Mouse (Mus musculus) spleen, adult 12 weeks (tissue): ENCODE data around the gene Cda.

Experiments
- DNase-seq: peaks from one replicate; pipeline ENCODE4 v3.0.0; 2022; ENCODE audit warnings: low spot score

Cda gene

DNA sequence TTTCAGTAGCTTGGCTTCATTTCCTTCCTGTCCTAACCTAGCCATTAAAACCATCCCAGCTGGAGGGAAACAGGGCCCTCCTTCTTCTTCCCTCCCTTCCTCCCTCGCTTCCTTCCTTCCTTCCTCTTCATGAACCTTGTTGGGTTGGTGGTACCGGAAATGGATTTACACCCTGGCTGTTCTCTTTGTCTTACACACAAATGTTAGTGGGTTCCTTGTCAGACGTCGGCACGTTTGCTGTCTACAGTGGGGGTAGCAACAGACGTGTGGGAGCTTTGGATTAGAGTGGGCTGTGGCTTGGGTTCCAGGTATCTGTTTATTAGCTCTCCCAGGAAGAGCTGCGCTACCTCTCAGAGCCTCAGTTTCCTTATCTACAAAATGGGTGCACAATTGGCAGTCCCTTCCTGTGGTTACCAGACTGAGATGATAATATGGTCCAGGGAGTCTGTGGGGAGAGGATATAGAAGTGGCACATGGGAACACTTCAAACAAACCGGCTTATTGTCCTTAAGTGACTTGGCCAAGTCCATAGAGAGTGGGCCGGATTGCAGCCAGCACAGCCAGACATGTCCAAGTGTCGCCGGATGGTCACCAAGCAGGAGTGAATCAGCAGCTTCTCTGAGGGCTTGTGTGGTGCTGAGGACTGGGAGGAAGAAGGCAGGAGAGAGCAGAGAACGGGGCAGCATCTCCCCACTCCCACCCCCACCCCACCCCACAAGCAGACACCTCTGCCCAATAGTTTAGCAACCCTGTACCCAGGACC is 887 bp upstream of the Cda start:
- DNase-seq = no peak

DNA sequence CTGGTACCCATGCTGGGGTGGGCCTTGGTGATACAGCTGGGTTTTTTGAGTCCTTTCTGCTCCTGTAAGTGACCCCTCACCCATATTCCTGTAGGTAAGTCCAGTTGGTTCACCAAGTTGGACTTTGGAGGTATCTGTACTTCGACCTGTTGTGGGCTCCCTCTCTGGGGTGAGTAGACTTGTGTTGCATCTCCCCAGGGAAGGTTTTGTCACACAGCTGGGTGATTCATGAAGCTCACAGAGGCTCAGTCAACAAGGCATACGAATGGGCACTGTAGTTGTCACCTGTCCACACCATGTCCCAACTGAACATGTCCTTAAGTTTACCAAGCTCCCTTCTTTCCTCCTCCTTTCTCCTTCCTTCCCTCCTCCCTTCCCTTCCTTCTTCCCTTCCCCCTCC is 1.2 kb downstream of the Cda start:
- no peak for DNase-seq

DNA sequence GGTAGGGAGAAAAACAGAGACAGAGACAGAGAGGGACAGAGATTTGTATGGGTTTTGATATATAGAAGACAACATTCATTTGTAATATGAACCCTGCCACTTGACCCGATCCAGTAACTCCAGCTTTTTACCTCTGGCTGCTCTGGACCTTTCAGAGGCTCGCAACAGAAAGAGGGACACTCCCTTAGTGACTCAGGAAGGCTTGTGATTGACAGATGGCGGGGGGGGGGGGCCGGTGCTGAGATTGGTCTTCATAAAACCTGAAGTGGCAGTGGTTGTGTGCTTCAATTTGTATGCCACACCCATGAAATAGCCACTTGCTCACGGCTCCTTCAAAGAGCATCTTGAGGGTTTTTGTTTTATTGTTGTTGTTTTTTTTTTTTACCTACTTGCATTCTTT is 4.3 kb downstream of the Cda start:
- DNase-seq = no peak

DNA sequence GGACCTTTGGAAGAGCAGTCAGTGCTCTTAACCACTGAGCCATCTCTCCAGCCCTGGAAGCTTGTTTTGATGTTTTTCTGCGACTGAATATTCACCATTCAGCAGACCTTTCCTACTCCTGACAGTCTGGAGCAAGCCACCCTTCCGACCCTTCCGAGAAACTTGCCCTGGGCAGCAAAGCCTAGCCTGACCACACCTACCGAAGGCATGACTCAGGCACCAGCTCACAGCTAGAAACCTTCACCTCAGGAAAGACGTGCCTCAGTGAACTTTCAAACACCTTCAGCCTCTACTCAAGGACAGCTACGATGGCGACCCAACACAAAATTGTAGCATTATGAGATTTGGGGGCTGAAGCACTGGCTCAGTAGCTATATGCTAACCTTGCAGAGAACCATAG is 4.9 kb downstream of the Cda start:
- no peak for DNase-seq

DNA sequence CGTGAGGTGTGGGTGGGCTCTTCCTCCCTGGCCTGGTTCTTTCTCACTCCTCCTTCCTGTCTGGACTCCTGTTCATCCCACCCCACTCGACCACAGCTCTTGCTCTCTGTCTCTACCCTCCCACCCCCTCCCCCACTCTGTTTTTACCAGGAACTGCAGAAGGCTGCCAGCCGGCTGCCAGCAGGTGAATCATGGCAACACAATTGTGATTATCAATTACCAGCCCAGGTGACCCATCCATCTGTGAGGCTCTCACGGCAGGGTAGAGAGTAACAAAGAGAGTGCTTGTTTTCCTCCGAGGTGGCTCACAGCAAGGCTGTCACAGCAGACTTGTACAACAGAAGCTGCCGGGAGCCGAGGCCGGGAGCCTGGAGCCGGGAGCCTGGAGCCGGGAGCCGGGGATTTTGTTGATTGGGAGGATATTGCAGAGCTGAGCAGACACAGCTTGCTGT is 6.4 kb downstream of the Cda start:
- DNase-seq = no peak

DNA sequence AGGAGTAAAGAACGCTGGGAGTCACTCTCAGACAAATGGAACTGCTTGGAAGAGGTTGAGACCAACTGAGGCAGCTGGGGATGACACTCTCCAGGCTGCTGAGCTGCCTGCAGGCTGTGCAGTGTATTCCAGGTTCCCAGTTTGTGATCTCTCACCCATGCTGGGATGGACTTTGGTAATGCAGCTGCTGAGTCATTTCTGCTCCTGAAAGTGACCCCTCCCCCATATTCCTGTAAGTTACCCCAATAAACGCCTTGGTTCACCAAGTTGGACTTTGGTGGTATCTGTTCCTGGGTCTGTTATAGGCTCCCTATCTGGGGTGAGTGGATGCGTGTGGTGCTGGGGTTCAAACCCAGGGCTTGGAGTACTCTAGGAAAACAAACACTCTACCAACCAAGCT is 9.6 kb downstream of the Cda start:
- no peak for DNase-seq

DNA sequence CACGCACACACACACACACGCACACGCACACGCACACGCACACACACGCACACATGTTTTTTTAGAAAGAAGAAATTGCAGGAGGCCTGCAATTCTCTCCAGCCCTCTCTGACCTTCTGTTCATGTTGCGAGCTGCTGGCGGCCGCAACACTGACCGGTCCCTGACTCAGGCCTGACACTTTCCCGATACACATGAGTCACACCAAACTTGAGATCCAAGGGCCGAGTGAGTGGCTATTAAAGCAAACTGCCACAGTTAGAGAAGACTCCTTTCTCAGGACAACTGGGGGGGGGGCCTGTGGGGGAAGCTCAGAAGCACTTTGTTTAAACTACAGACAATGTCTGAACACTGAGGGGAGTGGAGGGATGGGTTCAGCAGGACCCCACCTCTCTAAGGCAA is 11.2 kb downstream of the Cda start:
- no peak for DNase-seq

DNA sequence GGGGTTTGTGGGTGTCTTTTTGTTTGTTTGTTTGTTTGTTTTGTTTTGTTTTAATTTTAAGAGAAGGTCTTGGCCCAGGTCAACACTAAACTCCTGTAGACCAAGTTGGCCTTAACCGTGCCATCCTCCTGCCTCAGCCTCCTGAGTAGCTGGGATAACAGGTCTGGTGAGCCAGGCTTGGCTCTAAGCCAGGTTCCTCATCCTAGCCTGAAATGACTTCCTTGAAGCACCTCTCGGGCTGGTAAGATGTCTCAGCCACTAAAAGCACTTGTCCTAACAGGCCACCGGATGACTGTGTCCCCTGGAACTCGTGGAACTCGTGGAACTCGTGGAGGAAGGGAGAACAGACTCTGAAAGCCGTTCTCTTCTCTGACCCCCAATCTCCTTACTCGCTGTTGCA is 11.7 kb downstream of the Cda start:
- DNase-seq = no peak

DNA sequence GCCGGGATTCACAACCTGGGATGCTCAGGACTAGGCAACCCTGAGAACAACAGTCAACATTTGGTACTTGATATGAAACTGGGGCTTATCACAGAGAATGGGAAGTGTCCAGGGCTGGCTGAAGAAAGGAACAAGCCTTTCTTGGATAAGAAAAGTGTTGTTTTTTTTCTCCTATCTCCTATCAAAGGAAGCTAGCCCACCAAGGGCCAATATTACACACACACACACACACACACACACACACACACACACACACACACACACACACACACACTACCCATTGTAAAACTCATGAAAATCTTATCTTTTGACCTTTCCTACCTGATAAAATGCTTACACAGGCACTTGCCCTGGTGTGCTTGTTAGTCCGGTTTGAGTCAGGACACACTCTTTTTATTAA is 12.3 kb downstream of the Cda start:
- DNase-seq = no peak

DNA sequence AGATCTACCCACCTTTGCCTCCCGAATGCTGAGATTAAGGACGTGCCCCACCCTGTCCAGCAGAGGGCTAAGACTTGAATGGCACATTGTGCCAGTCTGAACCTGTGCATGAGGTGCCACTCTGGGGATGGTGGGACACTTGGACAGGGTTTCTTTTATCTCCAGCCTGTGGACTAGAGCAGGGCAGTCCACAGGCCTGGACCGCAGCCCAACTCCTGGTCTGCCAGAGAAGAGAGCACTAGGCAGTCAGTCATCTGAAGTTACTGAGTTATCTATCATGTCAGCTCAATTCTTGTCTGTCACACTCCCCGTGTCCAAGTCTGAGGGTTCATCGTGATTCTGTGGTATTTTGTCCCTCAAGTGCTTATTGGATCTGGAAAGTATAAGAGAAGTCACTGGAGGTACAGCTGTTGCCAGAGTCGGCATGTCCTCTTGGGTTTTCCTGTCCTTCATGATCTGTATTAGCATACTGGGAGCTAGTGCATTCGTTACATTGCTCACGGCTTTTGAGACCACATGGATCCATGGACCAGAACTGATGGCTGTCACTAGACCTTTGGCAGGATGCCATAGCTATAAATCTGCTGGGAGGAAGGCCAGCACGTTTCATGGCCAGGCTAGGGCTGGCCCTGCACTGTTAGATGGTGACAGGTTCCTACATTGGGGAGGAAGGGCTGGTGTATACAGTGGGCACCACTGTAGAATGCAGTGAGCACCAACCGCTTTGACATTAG is 14.2 kb downstream of the Cda start:
- DNase-seq = no peak

DNA sequence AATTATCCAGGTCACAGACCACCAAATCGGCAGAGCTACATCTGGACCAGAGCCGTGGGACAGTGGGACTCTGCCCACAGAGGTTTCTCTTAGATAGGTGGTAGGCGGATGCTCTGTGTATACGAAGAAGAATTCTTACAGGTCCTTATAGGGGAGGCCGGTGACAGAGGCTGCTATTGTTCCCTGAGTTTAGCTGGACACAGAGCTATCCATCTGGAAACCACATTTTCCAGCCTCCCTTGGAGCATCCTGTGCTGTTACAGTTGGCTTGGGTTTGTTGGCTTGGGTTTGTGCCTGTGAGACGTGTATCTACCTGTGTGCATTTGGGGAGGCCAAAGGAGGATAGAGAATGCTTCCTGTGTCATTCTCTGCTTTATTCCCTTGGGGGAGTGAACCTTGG is 15.1 kb downstream of the Cda start:
- no peak for DNase-seq

DNA sequence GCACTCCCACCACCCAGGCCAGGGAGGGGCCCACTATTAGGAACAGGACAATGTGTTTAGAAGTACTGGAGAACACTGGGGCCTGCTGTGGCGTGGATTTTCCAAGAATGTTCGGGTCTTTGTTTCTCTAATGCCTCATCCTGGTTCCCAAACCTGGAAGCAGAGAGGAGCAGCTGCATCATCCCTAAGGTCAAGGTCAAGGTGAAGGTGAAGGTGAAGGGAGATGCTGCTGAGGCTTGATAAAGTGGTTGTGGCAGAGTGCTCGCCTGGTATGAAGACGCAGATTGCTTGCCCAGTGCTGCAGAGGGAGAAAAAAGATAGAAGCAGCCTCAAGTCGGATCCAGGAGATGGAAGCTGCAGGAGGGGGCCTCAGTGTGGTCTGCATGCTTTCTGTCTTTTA is 16.0 kb downstream of the Cda start:
- DNase-seq = no peak

DNA sequence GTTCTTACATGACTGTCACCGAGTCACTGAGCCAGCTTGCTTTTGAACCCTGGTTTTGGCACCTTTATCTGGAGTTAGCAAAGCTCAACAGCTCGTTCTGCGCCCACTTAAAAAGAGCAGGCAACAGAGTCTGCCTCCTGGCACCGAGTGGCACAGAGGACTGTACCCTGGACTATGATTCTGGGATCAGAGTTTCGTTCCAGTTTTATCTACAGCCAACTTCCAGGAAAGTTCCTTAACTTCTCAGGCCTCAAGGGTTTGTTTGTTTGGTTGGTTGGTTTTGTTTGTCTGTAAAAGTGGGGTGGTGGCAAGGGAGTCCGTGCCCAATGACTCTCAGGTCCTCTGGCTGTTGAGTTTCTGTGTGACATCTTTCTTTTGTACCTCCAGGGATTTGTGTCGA is 19.1 kb downstream of the Cda start:
- DNase-seq = no peak

DNA sequence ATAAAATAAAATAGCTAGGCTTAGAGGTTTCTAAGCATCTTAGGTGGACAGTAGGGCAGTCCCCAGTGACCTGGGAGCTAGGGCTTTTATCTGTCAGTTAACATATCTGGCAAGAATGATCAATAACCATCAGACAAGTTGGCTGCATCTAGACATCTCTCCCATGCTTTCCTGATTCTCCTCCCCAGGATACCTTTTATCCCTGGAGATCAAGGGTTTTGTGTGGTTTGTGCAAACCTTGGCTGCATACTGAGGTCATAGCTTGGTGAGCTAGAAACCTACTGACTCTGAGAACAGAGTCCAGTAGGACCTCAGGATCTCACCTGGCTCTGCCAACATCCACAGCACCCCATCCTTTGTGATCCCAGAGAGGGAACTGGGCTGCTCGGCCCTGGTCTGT is 20.5 kb downstream of the Cda start:
- no peak for DNase-seq

DNA sequence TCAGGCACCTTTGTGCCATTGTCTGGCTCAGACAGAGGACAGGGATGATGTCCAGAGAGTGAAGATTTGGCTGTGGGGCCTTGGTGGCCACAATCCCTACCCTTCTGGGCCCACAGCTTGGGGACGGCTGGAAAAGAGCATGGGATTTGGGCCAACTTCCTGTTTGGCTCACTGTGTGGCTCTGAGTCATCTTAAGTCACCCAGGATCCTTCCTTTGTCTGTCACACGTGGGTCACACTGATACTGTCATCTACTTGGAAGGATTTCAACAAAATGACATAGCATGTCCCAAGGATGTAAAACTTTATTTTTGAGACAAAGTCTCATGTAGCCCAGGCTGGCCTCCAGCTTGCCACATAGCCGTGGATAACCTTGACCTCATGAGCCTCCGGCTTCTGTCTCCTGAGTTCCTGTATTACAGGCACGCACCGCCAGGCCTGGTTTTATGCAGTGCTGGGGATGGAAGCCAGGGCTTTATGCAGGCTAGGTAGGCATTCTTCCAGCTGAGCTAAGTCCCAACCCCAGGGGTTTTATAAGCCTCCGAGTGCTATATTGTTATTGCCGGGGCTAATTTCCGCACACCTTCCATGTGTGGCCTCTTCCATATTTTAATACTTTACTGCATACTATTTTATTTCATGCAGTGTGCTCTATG is 22.8 kb downstream of the Cda start:
- DNase-seq = no peak

DNA sequence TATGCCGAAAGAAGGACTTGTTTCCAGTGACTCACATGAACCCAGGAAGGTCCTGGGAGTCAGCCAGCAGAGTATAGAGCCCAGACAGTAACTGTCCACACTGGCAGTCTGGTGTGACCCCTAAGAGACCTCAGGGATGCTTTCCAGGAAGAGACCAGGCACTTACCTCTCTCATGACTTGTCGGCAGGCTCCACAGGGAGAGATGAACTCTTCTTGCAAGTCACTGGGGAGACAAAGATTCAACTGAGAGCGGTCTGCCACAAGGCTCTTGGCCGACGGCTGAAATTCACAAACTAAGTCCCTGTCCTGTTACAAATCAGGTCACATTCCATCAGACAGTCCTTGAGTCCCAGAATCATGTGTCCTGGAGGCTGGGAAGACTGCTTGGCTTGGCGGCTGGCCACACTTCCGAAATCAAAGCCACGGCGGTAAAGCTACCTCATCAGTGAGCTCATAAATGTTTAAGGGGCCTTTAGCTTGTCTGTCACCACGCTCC is 24.4 kb downstream of the Cda start:
- no peak for DNase-seq

DNA sequence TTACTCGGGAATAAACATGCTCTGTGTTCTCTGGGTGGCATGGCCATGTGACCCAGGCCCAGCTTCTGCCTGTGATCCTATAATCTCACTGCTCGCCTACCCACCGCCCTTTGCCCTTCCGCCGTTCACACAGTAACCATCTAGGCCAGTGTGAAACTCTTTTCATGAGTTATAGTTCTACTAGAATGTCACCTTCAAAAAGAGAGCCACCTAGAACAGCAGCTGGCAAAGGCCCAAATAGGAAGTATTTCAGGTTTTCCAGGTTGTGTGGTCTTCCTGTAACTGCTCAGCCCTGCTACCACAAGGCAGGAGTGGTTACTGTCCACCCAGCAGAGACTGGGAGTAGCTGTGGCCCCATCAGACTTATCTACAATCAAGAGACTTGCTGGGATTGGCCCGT is 25.0 kb downstream of the Cda start:
- no peak for DNase-seq

DNA sequence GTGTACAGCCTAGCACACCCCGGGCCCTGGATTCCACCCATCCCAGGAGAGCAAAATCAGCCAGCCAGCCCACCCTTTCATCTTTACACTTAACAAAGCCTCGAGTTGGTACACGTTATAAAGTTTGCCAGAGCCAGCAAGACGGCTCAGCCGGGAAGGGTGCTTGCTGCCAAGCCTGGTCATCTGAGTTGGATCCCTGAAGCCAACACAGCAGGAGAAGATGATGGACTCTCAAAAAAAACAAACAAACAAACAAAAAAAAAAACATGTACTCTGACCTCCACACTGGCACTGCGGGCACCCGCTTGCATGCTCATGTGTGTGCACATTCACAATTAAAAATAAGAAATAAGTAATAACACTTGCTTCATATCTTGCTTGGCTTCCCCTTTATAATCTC is 25.7 kb downstream of the Cda start:
- no peak for DNase-seq

DNA sequence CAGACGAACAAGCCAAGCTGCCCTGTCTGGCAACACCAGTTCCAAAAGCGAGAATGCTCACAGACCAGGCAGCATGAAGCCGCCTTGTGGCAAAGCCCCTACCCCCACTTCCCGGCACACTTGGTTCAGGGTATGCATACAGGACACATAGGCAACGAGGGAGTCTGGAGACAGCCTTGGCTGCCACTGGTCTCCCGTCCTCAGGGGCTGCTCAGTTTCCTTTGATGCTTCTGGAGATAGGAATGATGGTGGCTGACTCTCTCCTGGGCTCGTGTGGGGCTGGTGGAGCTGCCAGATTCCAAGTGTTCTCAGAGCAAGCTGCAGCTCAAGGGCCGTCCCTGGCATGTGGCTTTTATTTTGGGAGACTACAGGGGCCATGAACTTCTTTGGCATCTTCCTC is 26.4 kb downstream of the Cda start:
- no peak for DNase-seq

DNA sequence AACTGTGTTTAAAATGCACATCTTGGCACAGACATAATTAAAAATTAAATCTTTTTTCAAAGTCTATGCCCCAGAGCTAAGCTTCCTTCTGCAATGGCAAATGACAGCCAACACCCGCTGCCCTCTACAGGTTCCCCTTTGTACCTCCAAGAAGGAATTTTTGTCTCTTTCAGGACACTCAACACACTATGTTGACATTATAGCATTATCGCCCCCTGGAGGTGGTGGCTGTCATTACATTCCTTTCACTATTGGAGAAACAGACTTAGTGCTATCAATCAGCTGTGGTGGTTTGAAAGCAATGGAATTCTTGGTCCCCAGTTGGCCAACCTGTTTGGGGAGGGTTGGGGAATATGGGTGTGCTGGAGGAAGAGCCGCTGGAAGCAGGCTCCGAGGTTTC is 27.8 kb downstream of the Cda start:
- no peak for DNase-seq

DNA sequence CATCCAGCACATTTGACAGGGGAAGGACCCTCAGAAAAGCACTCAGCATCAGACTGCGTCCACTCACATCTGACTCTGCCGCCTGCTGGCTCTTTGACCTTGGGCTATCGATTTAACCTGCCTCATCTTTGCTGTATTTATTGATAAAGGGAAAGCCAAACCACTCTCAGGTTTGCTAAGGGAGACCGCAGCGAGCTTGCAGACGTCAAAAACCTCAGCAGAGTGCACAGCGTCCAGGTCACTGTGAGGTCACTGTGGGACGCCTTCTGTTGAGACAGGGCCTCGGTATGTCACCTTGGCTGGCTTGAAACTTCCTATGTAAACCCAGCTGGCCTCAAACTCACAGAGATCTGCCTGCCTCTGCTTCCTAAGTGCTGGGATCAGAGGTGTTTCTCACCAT is 30.5 kb downstream of the Cda start:
- DNase-seq = no peak

DNA sequence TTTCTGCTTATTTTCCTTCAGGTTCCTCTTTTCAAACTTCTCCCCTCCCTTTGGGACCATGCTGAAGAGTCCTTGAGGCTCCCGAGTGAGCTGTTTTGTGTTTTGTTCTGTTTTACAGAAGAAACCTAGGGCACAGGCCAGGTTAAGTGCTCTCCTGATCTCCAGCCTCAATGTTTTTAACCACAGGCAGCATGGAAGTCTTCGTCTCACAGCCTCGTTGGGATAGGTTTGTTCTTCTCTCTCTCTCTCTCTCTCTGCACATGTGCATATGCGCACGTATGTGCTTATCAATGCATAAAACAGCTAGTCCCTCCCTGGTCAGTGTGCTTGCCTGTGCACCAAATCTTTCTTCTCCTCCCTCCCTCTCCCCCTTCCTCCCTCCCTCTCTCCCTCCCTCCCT is 30.9 kb downstream of the Cda start:
- no peak for DNase-seq

DNA sequence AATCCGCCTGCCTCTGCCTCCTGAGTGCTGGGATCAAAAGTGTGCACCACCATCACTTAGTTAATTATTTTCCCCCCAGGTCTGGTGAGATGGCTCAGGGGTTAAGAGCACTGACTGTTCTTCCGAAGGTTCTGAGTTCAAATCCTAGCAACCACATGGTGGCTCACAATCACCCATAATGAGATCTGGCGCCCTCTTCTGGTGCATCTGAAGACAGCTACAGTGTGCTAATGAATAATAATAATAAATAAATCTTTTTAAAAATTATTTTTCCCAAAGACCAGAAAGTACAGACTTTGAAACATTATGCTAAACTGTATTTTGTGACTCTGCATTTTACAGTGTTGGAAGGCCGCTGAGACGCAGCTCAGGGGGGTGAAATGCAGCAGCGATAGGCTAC is 32.1 kb downstream of the Cda start:
- no peak for DNase-seq
